Comparison of ENCODE assay signal across 15 mouse cellular contexts in genomic region chr1:135412130-135412529, GRCm38 (mm10). TPM values are rescaled to one million over a fixed set of nuclear protein-coding genes. Genes with fewer than 3 reads are reported as not detected.
"Had no signal": no experiment of that assay in that cellular context is flagged by ENCODE, and none has a peak within 500 bp of the region (broad histone marks: within the 10 kb centered on the region; RNA-seq: fewer than 3 reads in every experiment).

No protein-coding gene starts in this region.

- H3K4me3 ChIP-seq: limb, embryonic 12.5 days; midbrain, embryonic 10.5 days; myocyte; neural tube, embryonic 15.5 days had no signal

- DNase-seq: kidney, adult 2 months; kidney, postnatal 36 days; layer of hippocampus, adult 9-11 months; layer of hippocampus, postnatal 36 days; lung, adult 2 months; midbrain, embryonic 14.5 days; right cerebral cortex, adult 18-20 months; thymus, postnatal 4 days had no signal

- H3K4me1 ChIP-seq: limb, embryonic 12.5 days; midbrain, embryonic 10.5 days had no signal

- H3K4me2 ChIP-seq: limb, embryonic 12.5 days; neural tube, embryonic 15.5 days had no signal

- H3K27ac ChIP-seq: kidney, postnatal 0 days; limb, embryonic 12.5 days; liver, embryonic 14.5 days; midbrain, embryonic 10.5 days; neural tube, embryonic 15.5 days had no signal

- H3K9me3 ChIP-seq: limb, embryonic 12.5 days; midbrain, embryonic 10.5 days; neural tube, embryonic 15.5 days had no signal

- H3K27me3 ChIP-seq: limb, embryonic 12.5 days; neural tube, embryonic 15.5 days had no signal

- H3K9ac ChIP-seq: limb, embryonic 12.5 days; liver, embryonic 14.5 days; neural tube, embryonic 15.5 days had no signal

RNA-seq across cellular contexts. Expression of gene Shisa4, which starts 37.1 kb away (rescaled TPM):
- total RNA-seq: megakaryocyte, adult 5-6 weeks had no signal
